Mouse (Mus musculus): Measurements from ENCODE around the gene Odf2. TPM values are rescaled to one million over a fixed set of nuclear protein-coding genes. Genes with fewer than 3 reads are reported as not detected.

Gene Odf2
- total RNA-seq (2014; fragmentation: Nextera tagmentation) (56.8 and 92.7 TPM in 2 replicates), total RNA-seq (2017) (96.9 and 104 TPM in 2 replicates)

DNA sequence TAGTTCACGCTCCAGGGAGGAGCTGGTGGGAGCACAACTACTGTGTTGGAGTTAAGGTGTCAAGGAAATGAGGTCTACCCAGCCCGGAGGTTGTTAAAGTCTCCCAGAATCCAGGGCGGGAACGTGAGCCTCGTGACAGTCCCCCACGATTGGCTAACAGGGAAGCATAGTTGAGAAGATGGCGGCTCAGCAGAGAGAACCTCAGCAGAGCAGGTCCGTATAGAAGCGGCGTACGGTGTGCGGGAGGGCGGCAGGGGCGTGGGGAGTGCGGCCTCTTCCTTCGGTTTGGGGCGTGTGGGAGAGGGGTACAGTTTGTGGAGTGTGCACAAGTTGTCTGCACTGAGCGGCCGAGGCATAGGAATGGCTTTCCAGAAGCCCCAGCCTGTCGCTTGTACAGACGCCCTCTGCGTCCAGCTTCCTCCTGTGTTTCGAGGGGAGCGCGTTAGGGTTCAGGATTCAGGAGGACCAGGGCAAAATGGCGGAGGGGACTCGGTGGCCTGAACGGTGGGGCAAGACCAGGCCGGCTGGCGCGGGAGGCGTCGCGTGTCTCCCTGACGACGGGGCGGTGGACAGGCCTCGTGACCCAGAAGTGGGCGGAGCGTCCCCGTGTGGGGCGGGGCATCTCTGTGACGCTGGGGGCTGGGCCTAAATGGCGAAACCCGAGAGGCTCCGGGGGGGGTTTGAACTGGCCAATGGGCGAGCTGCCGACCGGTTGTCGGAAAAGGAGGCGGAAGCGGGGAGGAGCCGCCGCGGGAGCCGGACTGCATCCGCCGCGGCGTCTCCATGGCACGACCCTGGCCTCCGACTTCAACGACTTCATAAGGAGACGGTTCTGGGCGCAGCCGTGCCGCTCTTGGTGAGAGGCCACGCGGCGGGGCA lies at the start of gene Odf2:
Gene Odf2 (plus strand): TSS at position 156 of the 879 bp plus-strand sequence.
- ATAC-seq (replicated peaks; ENCODE audit: poor library complexity, severe bottlenecking): peak; percentile 81

GRCm38 (mm10) chr2:29839460-29839859 lies 49.6 kb upstream of the Odf2 start:
- no peak for ATAC-seq (replicated peaks; ENCODE audit: poor library complexity, severe bottlenecking)

- no peak for ATAC-seq (replicated peaks; ENCODE audit: poor library complexity, severe bottlenecking)
Observed at GRCm38 (mm10) chr2:29843231-29844105, 45.6 kb upstream of the Odf2 start.

DNA sequence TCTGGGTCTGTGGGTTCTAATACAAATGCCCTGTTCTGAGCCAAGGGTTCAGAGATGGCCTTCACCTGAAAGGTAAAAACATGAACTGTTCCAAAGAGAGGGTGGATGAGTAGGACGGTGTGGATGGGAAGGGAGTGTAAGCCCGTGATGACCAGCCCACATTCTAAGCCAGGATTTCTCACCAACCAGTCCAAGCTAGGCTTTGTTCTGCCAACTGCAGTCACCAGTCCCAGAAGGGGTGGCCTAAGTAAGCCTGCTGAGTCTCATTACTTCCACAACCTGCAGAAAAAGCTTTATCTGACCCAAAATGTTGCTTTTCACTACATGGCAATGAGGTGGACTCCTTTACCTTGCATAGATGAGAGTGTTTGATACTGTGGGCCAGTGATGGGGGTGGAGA lies 44.9 kb upstream of the Odf2 start:
- no peak for ATAC-seq (replicated peaks; ENCODE audit: poor library complexity, severe bottlenecking)

DNA sequence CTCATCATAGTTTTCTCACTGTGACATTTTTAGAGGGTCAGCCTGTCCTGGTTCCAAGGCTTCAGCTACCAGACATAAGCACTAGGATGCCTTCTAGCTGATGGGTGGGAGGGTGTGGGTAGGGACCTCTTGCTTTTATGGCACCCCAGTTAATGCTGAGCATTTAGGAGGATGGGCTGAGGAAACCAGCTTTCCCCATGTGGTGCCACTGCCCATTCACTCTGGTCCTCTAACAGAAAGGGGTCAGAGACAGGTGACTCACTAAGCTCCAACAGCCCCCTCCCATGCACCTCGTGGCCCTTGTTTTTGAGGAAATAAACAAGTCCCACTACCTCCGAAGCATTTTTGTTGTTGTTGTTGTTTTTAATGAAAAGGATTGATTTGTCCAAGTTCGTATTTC lies 44.4 kb upstream of the Odf2 start:
- ATAC-seq (replicated peaks; ENCODE audit: poor library complexity, severe bottlenecking): no peak

DNA sequence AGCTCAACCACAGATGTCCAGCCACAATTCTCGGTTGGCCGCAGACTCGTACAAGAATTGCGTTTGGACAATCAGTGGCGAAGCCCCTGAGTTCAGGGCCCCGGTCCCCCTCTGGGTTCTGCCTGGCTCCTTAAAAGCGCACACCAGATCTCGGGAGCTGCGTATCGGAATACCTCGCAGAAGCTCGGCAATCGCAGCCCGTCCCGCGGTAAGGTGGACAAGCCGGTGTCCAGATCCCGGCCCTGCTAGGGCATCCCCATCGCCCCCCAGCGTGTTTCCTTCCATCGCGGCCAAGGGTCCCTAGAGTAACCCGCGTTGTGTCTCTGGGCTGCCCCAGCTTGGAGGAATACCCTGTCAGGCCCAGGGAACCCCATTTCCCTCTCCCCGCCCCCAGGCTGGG lies 43.4 kb upstream of the Odf2 start:
- ATAC-seq (replicated peaks; ENCODE audit: poor library complexity, severe bottlenecking): no peak

DNA sequence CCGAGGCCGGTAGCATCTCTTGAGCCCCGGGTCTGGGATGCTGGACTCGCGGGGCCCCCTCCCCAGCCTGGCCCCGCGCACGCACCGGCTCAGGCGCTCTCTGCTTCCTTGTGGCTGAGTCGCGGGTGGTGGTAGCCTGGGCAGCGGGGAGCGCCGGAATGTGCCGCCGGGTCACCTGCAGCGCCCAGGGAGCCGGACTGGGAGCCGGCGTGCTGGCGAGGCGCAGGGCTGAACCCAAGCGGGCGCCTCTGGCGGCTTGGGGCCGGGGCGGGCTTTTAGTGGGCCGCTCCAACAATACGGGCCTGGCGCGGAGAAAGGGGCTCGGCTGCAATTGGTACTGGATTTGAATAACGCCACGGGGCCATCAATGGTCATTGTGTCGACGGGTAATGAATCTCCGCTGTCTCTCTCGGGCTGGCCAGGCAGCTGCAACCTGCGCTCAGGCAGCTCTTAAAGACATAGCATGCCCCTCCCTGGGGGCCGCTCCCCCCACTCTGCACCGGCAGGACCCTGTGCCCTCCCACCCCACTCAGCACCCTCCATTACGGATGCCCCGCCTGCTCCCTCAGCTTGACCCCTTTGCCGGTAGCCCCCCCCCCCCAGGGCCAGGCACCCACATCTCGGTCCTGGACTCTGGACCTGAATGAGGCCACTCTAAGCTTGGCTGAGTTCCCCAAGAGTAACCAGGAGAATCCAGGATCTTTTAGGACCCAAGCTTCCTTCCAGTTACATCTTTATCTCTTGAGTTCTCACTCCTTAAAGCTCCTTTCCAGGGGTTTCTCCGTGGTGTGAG lies 42.8 kb upstream of the Odf2 start:
- no peak for ATAC-seq (replicated peaks; ENCODE audit: poor library complexity, severe bottlenecking)

- ATAC-seq (replicated peaks; ENCODE audit: poor library complexity, severe bottlenecking): no peak
Observed at GRCm38 (mm10) chr2:29846911-29847310, 42.1 kb upstream of the Odf2 start.

DNA sequence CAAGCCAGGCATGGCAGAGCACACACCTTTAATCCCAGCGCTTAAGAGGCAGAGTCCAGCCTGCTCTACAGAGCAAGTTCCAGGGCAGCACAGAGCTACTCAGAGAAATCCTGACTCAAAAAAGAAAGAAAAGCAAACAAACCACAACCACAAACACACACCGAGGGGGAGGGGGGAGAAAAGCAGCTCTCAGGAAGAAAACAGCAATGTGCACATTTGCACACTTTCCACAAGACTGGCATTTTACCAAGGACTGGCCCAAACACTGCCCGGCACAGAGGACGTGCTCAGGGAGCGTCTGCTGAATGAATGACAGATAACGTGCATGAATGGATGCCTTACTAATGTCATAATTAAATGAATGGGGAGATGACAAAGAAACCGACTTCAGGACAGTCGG lies 40.0 kb upstream of the Odf2 start:
- no peak for ATAC-seq (replicated peaks; ENCODE audit: poor library complexity, severe bottlenecking)

- no peak for ATAC-seq (replicated peaks; ENCODE audit: poor library complexity, severe bottlenecking)
Observed at GRCm38 (mm10) chr2:29849841-29850480, 39.1 kb upstream of the Odf2 start.

GRCm38 (mm10) chr2:29852957-29853485 lies 36.0 kb upstream of the Odf2 start:
- no peak for ATAC-seq (replicated peaks; ENCODE audit: poor library complexity, severe bottlenecking)

DNA sequence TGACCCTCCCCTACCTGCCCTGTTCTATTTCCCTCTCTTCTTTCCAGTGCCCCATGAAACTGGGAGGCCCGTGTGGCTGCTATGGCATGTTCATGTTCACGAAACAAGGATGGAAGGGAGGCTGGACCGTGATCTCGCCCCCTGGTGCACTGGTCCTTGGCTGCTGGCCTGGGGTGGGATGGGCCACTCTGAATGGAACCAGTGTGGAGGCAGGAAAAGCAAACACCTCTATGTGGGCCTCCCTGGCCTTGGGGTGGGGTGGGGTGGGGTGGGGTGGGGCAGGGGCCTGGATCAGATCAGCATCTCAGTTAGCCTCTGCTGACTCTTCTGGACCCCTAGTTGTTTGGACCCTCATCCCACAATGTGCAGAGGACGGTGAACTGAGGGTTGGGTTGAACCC lies 35.3 kb upstream of the Odf2 start:
- no peak for ATAC-seq (replicated peaks; ENCODE audit: poor library complexity, severe bottlenecking)

- ATAC-seq (replicated peaks; ENCODE audit: poor library complexity, severe bottlenecking): no peak
Observed at GRCm38 (mm10) chr2:29855585-29856210, 33.3 kb upstream of the Odf2 start.

- no peak for ATAC-seq (replicated peaks; ENCODE audit: poor library complexity, severe bottlenecking)
Observed at GRCm38 (mm10) chr2:29856451-29857260, 32.4 kb upstream of the Odf2 start.

DNA sequence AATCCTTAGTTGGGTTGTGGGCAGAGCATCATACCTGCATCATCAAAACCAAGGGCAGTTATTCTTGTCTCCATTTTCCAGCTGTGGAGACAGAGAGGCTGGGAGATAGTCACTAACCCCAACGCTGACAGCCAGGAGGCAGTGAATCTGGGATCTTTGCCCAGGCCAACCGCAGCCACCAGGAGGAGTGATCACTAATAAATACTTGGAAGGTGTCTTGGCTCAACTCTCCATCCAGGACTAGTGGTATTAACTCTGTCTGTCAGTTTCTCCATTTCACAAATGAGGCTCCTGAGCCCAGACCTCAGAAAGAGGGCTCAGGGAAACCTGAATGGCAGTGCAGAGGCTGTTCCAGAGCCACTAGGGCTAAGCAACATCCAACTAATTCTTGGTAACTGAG lies 31.7 kb upstream of the Odf2 start:
- ATAC-seq (replicated peaks; ENCODE audit: poor library complexity, severe bottlenecking): no peak

DNA sequence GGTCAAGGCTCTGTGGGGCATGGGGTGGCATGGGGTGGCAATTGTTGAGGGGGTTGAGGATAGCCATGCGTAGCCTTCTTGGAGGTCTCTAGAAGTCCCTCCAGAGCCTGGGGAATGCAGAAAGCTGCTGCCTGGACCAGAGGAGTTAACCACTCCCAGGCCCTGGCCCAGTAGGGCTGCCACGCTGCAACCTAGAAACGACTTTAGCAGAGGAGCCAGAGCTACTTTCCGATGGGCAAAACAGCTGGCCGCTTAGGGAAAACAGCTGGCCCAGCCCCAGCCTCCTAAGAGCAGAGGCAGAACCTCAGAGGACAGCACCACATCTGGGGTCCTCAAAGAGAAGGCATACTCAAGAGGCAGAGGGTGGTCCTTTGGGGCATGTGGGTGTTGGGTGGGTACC lies 31.1 kb upstream of the Odf2 start:
- ATAC-seq (replicated peaks; ENCODE audit: poor library complexity, severe bottlenecking): no peak

GRCm38 (mm10) chr2:29858748-29859473 lies 30.1 kb upstream of the Odf2 start:
- ATAC-seq (replicated peaks; ENCODE audit: poor library complexity, severe bottlenecking): peak; percentile 62

DNA sequence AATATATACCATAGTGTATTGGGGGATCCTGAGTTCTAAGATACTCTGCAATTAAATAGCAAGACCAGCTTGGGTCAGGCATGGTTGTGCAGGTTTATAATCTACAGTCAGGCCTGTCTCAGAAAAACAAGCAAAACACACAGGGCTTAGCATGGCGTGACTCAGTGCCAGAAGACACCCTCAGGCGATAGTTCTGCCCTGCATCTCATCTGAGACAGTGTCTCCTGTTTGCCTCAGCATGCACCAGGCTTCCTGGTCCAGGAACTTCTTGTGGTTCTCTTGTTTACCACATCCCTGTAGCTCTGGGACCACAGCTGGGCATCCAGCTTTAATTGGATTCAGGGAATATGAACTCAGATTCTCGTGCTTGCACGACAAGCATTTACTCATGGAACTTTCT lies 23.9 kb upstream of the Odf2 start:
- ATAC-seq (replicated peaks; ENCODE audit: poor library complexity, severe bottlenecking): no peak
